Mouse (Mus musculus) intestine, embryonic 15.5 days (tissue): Measurements from ENCODE around the gene Parp16. TPM values are rescaled to one million over a fixed set of nuclear protein-coding genes. Genes with fewer than 3 reads are reported as not detected.
A peak's percentile ranks its signal among the peaks of the same experiment; 100 is the strongest.
"Not testable (repeated sequence)": the region's sequence is repeated elsewhere in the genome, so short reads cannot be mapped to it uniquely, and the experiment has no call there.

Experiments
- ATAC-seq: fragments of 200-750 bp; cut with Nextera tagmentation; 2 replicates; pipeline ENCODE4 v1.8.0; 2017; ENCODE audit warnings: moderate TSS enrichment, moderate library complexity
- H3K27ac ChIP-seq: fragments of 300-500 bp; sonication (generic); 2 replicates; pipeline ENCODE4 v1.5.1; 2015; ENCODE audit warnings: mild to moderate bottlenecking, inconsistent platforms
- H3K27me3 ChIP-seq: fragments of 300-500 bp; sonication (generic); replicated peaks from 2 replicates; pipeline ENCODE4 v1.6.1; 2015; ENCODE audit warnings: inconsistent platforms
- H3K36me3 ChIP-seq: fragments of 300-500 bp; sonication (generic); 2 replicates; pipeline ENCODE4 v1.6.1; 2015; ENCODE audit warnings: inconsistent platforms
- H3K4me1 ChIP-seq: fragments of 300-500 bp; sonication (generic); replicated peaks from 2 replicates; pipeline ENCODE4 v1.6.1; 2015; ENCODE audit warnings: inconsistent platforms
- H3K4me2 ChIP-seq: fragments of 300-500 bp; sonication (generic); replicated peaks from 2 replicates; pipeline ENCODE4 v1.6.1; 2015; ENCODE audit warnings: mild to moderate bottlenecking, inconsistent platforms
- H3K4me3 ChIP-seq: fragments of 300-500 bp; sonication (generic); replicated peaks from 2 replicates; pipeline ENCODE4 v1.5.1; 2015; ENCODE audit warnings: inconsistent platforms
- H3K9ac ChIP-seq: fragments of 300-500 bp; sonication (generic); 2 replicates; pipeline ENCODE4 v1.6.1; 2015; ENCODE audit warnings: inconsistent platforms
- H3K9me3 ChIP-seq: fragments of 300-500 bp; sonication (generic); 2 replicates; pipeline ENCODE4 v1.6.1; 2016; ENCODE audit warnings: inconsistent platforms
- WGBS: fragments of 180-500 bp; shearing (Covaris S2); methylation state at CpG from one replicate; pipeline ENCODE4 v1.1.7; 2015; 5-methylcytosine and 5-hydroxymethylcytosine counted together
- polyA plus RNA-seq: library from polyadenylated mRNA; unstranded; fragments of >200 nt; fragmentation: Nextera tagmentation; extraction: Ambion mirVana; gene quantifications from 2 replicates; pipeline ENCODE4 v1.2.1, GENCODE M21; 2015

The Parp16 gene
- polyA plus RNA-seq, 1 experiment from 2014 or later, result 9.4 TPM

- H3K4me3 ChIP-seq, result no peak overlapping the region
- no peaks in the 10 kb centered on the region for H3K9me3 ChIP-seq
- WGBS, result 58% methylated on average over 6 of the region's 6 CpGs
- ATAC-seq, result no peak
- H3K4me1 ChIP-seq, result peaks cover 8% of the 10 kb centered on the region; the same call in 1 of the 2 replicates
- no peak overlapping the region for H3K9ac ChIP-seq
- H3K36me3 ChIP-seq, result no peaks in the 10 kb centered on the region
- peak overlapping the region; percentile 41 for H3K27ac ChIP-seq
- H3K27me3 ChIP-seq, result no peaks in the 10 kb centered on the region
- H3K4me2 ChIP-seq, result no peak overlapping the region
Measured at GRCm38 (mm10) chr9:65217661-65218060, 22.5 kb downstream of the Parp16 start.

GRCm38 (mm10) chr9:65218916-65219315 is 23.8 kb downstream of the Parp16 start:
- Histone ChIP-seq H3K27me3 (no peaks in the 10 kb centered on the region), H3K4me3 (no peak overlapping the region), H3K36me3 (no peaks in the 10 kb centered on the region), H3K4me1 (peaks cover 8% of the 10 kb centered on the region; the same call in 1 of the 2 replicates), H3K9ac (no peak overlapping the region), H3K9me3 (no peaks in the 10 kb centered on the region), H3K27ac (no peak overlapping the region), H3K4me2 (no peak overlapping the region)
- no peak for ATAC-seq
- WGBS, result 63% methylated on average over 1 of the region's 1 CpGs

- not testable (repeated sequence) for H3K9me3 ChIP-seq, H3K4me2 ChIP-seq, H3K4me1 ChIP-seq, H3K9ac ChIP-seq, H3K36me3 ChIP-seq, H3K27ac ChIP-seq, H3K27me3 ChIP-seq, H3K4me3 ChIP-seq, ATAC-seq
- WGBS, result 45% methylated on average over 3 of the region's 3 CpGs
Measured at GRCm38 (mm10) chr9:65220398-65220797, 25.2 kb downstream of the Parp16 start.

- H3K36me3 ChIP-seq, result no peaks in the 10 kb centered on the region; the same call in 1 of the 2 replicates
- H3K9ac ChIP-seq, result no peak overlapping the region
- no peak for ATAC-seq
- WGBS, result 80% methylated on average over 6 of the region's 6 CpGs
- no peaks in the 10 kb centered on the region for H3K27me3 ChIP-seq
- H3K27ac ChIP-seq, result no peak overlapping the region
- no peaks in the 10 kb centered on the region for H3K9me3 ChIP-seq
- H3K4me1 ChIP-seq, result no peaks in the 10 kb centered on the region
- no peak overlapping the region for H3K4me3 ChIP-seq
- no peak overlapping the region for H3K4me2 ChIP-seq
Measured at GRCm38 (mm10) chr9:65223927-65224326, 28.8 kb downstream of the Parp16 start.

- Histone ChIP-seq H3K4me3 (no peak overlapping the region), H3K27me3 (no peaks in the 10 kb centered on the region), H3K4me1 (no peaks in the 10 kb centered on the region), H3K27ac (no peak overlapping the region), H3K36me3 (peaks cover 4% of the 10 kb centered on the region; the same call in 1 of the 2 replicates), H3K9ac (no peak overlapping the region), H3K9me3 (no peaks in the 10 kb centered on the region), H3K4me2 (no peak overlapping the region)
- no peak for ATAC-seq
- WGBS, result 38% methylated on average over 4 of the region's 4 CpGs
Measured at GRCm38 (mm10) chr9:65225795-65226194, 30.6 kb downstream of the Parp16 start.

- Histone ChIP-seq H3K27ac (no peak overlapping the region), H3K4me1 (no peaks in the 10 kb centered on the region)
Measured at GRCm38 (mm10) chr9:65230250-65230649, 35.1 kb downstream of the Parp16 start.

GRCm38 (mm10) chr9:65231284-65231683 is 36.1 kb downstream of the Parp16 start:
- ATAC-seq, result no peak; the same call in 1 of the 2 replicates
- WGBS, result 63% methylated on average over 8 of the region's 8 CpGs
- Histone ChIP-seq H3K4me3 (no peak overlapping the region), H3K27me3 (no peaks in the 10 kb centered on the region), H3K27ac (no peak overlapping the region), H3K9ac (no peak overlapping the region), H3K4me2 (no peak overlapping the region), H3K36me3 (0 out of 2 replicates have a peak, but pooled peaks cover 4% of the 10 kb centered on the region), H3K9me3 (no peaks in the 10 kb centered on the region), H3K4me1 (no peaks in the 10 kb centered on the region)

More at GRCm38 (mm10) chr9:65230250-65230649, 35.1 kb downstream of the Parp16 start:
- no peak for ATAC-seq
- Histone ChIP-seq H3K4me3 (no peak overlapping the region), H3K36me3 (peaks cover 4% of the 10 kb centered on the region; the same call in 1 of the 2 replicates), H3K27me3 (no peaks in the 10 kb centered on the region), H3K9me3 (no peaks in the 10 kb centered on the region), H3K9ac (no peak overlapping the region), H3K4me2 (no peak overlapping the region)
- WGBS, result 81% methylated on average over 6 of the region's 6 CpGs

GRCm38 (mm10) chr9:65233243-65233985 is 38.3 kb downstream of the Parp16 start:
- Histone ChIP-seq H3K36me3 (0 out of 2 replicates have a peak, but pooled peaks cover 4% of the 10 kb centered on the region), H3K4me3 (no peak overlapping the region), H3K4me2 (no peak overlapping the region), H3K27ac (no peak overlapping the region), H3K4me1 (peaks cover 3% of the 10 kb centered on the region), H3K9me3 (no peaks in the 10 kb centered on the region), H3K9ac (no peak overlapping the region), H3K27me3 (no peaks in the 10 kb centered on the region)
- WGBS, result 86% methylated on average over 9 of the region's 9 CpGs
- ATAC-seq, result no peak

- no peak overlapping the region for H3K27ac ChIP-seq
- no peaks in the 10 kb centered on the region for H3K27me3 ChIP-seq
- ATAC-seq, result no peak
- peaks cover 9% of the 10 kb centered on the region for H3K4me1 ChIP-seq
- no peak overlapping the region for H3K4me2 ChIP-seq
- H3K9me3 ChIP-seq, result no peaks in the 10 kb centered on the region
- H3K36me3 ChIP-seq, result 0 out of 2 replicates have a peak, but pooled peaks cover 4% of the 10 kb centered on the region
- WGBS, result 72% methylated on average over 3 of the region's 3 CpGs
- H3K9ac ChIP-seq, result no peak overlapping the region
- H3K4me3 ChIP-seq, result no peak overlapping the region
Measured at GRCm38 (mm10) chr9:65234734-65235133, 39.6 kb downstream of the Parp16 start.

- 52% methylated on average over 1 of the region's 1 CpGs for WGBS
Measured at GRCm38 (mm10) chr9:65235601-65236000, 40.4 kb downstream of the Parp16 start.

GRCm38 (mm10) chr9:65237616-65238015 is 42.5 kb downstream of the Parp16 start:
- 50% methylated on average over 11 of the region's 11 CpGs for WGBS
- H3K27me3 ChIP-seq, result no peaks in the 10 kb centered on the region
- H3K27ac ChIP-seq, result peak overlapping the region; percentile 78
- ATAC-seq, result no peak
- H3K4me1 ChIP-seq, result peaks cover 9% of the 10 kb centered on the region
- no peak overlapping the region for H3K4me2 ChIP-seq
- H3K4me3 ChIP-seq, result no peak overlapping the region
- H3K36me3 ChIP-seq, result no peaks in the 10 kb centered on the region
- H3K9ac ChIP-seq, result no peak overlapping the region
- H3K9me3 ChIP-seq, result no peaks in the 10 kb centered on the region

More at GRCm38 (mm10) chr9:65235601-65236000, 40.4 kb downstream of the Parp16 start:
- H3K4me3 ChIP-seq, result no peak overlapping the region
- no peak for ATAC-seq
- H3K9me3 ChIP-seq, result no peaks in the 10 kb centered on the region
- no peak overlapping the region for H3K9ac ChIP-seq
- no peaks in the 10 kb centered on the region for H3K27me3 ChIP-seq
- no peaks in the 10 kb centered on the region for H3K36me3 ChIP-seq
- H3K4me1 ChIP-seq, result peaks cover 9% of the 10 kb centered on the region
- no peak overlapping the region for H3K4me2 ChIP-seq
- H3K27ac ChIP-seq, result no peak overlapping the region

GRCm38 (mm10) chr9:65238191-65238760 is 43.1 kb downstream of the Parp16 start:
- no peak overlapping the region for H3K4me2 ChIP-seq
- peak; percentile 39; the same call in 1 of the 2 replicates for ATAC-seq
- WGBS, result 31% methylated on average over 13 of the region's 13 CpGs

More at GRCm38 (mm10) chr9:65238191-65238760, 43.1 kb downstream of the Parp16 start:
- H3K4me3 ChIP-seq, result no peak overlapping the region
- H3K9me3 ChIP-seq, result no peaks in the 10 kb centered on the region
- no peaks in the 10 kb centered on the region for H3K27me3 ChIP-seq
- H3K9ac ChIP-seq, result no peak overlapping the region
- H3K36me3 ChIP-seq, result no peaks in the 10 kb centered on the region
- H3K4me1 ChIP-seq, result peaks cover 15% of the 10 kb centered on the region
- peak overlapping the region; percentile 78 for H3K27ac ChIP-seq
